Mouse (Mus musculus) forebrain, embryonic 15.5 days (tissue): Measurements from ENCODE around the gene Carm1. TPM values are rescaled to one million over a fixed set of nuclear protein-coding genes. Genes with fewer than 3 reads are reported as not detected.

Experiments
- ATAC-seq: fragments of 200-750 bp; cut with Nextera tagmentation; replicated peaks from 2 replicates; pipeline ENCODE4 v1.8.0; 2017; ENCODE audit warnings: mild to moderate bottlenecking, moderate TSS enrichment, moderate library complexity
- H3K27ac ChIP-seq: fragments of 300-500 bp; sonication (generic); replicated peaks from 2 replicates; pipeline ENCODE4 v1.5.1; 2015; ENCODE audit warnings: mild to moderate bottlenecking, inconsistent platforms
- H3K27me3 ChIP-seq: fragments of 300-500 bp; sonication (generic); 2 replicates; pipeline ENCODE4 v1.6.1; 2015; ENCODE audit warnings: inconsistent platforms
- H3K36me3 ChIP-seq: fragments of 300-500 bp; sonication (generic); 2 replicates; pipeline ENCODE4 v1.6.1; 2015; ENCODE audit warnings: mild to moderate bottlenecking, inconsistent platforms
- H3K4me1 ChIP-seq: fragments of 300-500 bp; sonication (generic); 2 replicates; pipeline ENCODE4 v1.6.1; 2015; ENCODE audit warnings: inconsistent platforms
- H3K4me2 ChIP-seq: fragments of 300-500 bp; sonication (generic); replicated peaks from 2 replicates; pipeline ENCODE4 v1.6.1; 2015; ENCODE audit warnings: mild to moderate bottlenecking, inconsistent platforms
- H3K4me3 ChIP-seq: fragments of 300-500 bp; sonication (generic); 2 replicates; pipeline ENCODE4 v1.5.1; 2015; ENCODE audit warnings: mild to moderate bottlenecking, inconsistent platforms
- H3K9ac ChIP-seq: fragments of 300-500 bp; sonication (generic); replicated peaks from 2 replicates; pipeline ENCODE4 v1.6.1; 2015; ENCODE audit warnings: mild to moderate bottlenecking, inconsistent platforms
- H3K9me3 ChIP-seq: fragments of 300-500 bp; sonication (generic); 2 replicates; pipeline ENCODE4 v1.6.1; 2016; ENCODE audit warnings: inconsistent platforms
- WGBS: fragments of 180-500 bp; shearing (Covaris S2); methylation state at CpG from one replicate; pipeline ENCODE4 v1.1.7; 2015; ENCODE audit warnings: mixed read lengths; 5-methylcytosine and 5-hydroxymethylcytosine counted together
- polyA plus RNA-seq: library from polyadenylated mRNA; unstranded; fragments of >200 nt; fragmentation: Nextera tagmentation; extraction: Ambion mirVana; gene quantifications from 2 replicates; pipeline ENCODE4 v1.2.1, GENCODE M21; 2015

Gene Carm1
- polyA plus RNA-seq, 1 experiment from 2014 or later, result 37.3 TPM

DNA sequence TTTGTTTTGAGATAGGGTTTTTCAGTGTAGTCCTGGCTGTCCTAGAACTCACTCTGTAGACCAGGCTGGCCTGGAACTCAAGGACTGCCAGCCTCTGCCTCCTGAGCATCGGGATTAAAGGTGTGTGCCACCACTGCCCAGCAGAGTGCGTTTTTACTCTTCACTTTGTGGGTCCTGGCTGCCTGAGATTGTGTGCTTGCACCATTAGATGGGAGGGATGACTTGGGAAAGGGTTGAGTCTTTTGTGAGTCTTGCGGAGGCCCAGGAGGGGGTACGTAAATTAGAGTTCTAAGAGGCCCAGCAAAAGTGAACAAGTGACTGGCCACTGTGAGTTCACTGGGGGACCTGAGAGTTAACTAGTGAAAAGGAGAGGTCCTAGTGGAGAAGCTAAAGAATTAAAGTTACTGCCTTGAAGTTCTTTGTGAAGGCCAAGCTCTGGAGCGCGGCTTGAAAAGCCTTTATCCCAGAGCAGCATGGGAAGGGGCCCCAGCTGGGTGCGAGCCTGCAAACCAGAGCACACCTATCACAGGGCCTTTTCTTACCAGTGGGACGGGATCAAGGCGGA is 1.3 kb upstream of the Carm1 start:
- peak; percentile 48 for ATAC-seq
- Histone ChIP-seq H3K4me1 (peaks cover 29% of the 10 kb centered on the region), H3K9ac (peak overlapping the region; percentile 56), H3K9me3 (no peaks in the 10 kb centered on the region), H3K27ac (peak overlapping the region; percentile 99), H3K4me3 (peak overlapping the region; percentile 78), H3K36me3 (no peaks in the 10 kb centered on the region), H3K27me3 (no peaks in the 10 kb centered on the region), H3K4me2 (peak overlapping the region; percentile 54)
- 2% methylated on average over 9 of the region's 9 CpGs for WGBS

DNA sequence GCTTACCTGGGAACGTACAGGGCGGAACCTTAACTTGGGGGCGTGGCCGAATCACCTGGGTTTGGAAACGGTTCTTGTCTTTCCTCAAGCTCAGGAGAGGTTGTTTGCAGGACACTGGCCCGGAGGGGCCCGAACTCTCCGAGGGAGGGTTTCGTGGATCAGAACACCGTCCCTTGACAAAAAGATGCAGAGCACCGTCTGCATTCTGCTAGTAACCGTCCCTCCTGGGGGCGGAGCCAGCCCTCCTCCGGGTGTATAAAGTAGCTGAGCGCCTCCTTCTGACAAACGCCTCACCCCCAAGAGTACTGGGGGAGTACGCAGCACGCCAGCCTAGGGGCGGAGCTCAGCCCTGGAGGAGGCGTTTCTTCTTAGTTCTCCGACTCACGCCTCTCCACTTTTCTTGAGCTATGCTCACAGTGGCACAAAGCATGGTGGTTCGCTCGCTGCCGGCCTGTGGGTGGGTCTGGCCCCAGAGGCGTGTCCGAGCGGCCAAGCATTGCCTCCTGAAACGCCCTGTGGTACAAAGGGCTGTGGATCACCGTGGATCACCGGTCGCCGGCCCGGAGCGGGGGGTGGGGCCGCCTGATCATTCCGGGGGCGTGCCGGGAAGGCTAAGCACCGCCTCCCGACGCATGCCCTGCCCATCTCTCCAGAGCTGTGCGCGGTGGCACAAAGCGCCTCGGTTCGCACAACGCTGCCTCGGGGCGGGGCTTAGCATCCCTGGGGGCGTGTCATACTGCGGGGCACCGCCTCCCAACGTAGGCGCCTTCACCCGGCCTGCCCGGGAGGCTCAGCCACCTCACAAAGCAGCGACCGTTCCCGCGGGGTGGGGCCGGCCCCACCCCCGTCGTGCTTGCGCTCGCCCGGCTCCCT is 542 bp upstream of the Carm1 start:
- peak; percentile 96 for ATAC-seq
- Histone ChIP-seq H3K4me1 (peaks cover 35% of the 10 kb centered on the region), H3K4me2 (peak overlapping the region; percentile 54), H3K36me3 (0 out of 2 replicates have a peak, but pooled peaks cover 3% of the 10 kb centered on the region), H3K9ac (peak overlapping the region; percentile 56), H3K27me3 (no peaks in the 10 kb centered on the region), H3K9me3 (no peaks in the 10 kb centered on the region), H3K27ac (peak overlapping the region; percentile 99), H3K4me3 (peak overlapping the region; percentile 78)
- under 1% methylated on average over 67 of the region's 67 CpGs for WGBS

- 0 out of 2 replicates have a peak, but pooled peaks cover 4% of the 10 kb centered on the region for H3K36me3 ChIP-seq
- H3K4me1 ChIP-seq, result peaks cover 38% of the 10 kb centered on the region
- H3K27me3 ChIP-seq, result no peaks in the 10 kb centered on the region
- H3K4me3 ChIP-seq, result peak overlapping the region; percentile 78
- peak overlapping the region; percentile 96 for H3K9ac ChIP-seq
- H3K27ac ChIP-seq, result peak overlapping the region; percentile 99
- no peaks in the 10 kb centered on the region for H3K9me3 ChIP-seq
- under 1% methylated on average over 49 of the region's 66 CpGs for WGBS
- H3K4me2 ChIP-seq, result peak overlapping the region; percentile 83
- peak; percentile 17 for ATAC-seq
Observed at GRCm38 (mm10) chr9:21547075-21547941, 614 bp downstream of the Carm1 start.

DNA sequence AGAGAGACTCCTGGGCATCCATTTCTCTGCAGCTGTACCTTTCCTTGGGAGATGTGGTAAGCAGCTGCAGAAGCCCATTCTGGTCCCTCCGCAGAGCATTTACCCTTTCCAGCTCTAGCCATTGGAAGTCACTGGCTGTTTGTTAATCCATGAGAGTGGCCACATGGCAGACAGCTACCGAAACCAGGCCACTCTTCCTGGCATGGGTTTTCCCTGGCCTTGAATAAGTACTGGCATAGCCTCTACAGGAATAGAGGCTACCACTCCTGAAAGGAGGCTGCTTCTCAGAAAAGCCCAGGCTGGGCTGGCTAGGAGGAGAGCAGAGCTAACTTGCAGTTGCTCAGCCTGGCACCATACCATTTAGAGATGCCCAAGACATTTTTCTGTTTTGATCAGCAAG is 4.4 kb downstream of the Carm1 start:
- no peak overlapping the region for H3K4me3 ChIP-seq
- no peak overlapping the region for H3K9ac ChIP-seq
- no peak overlapping the region for H3K27ac ChIP-seq
- 0 out of 2 replicates have a peak, but pooled peaks cover 9% of the 10 kb centered on the region for H3K36me3 ChIP-seq
- H3K4me1 ChIP-seq, result peaks cover 29% of the 10 kb centered on the region
- no peak for ATAC-seq
- no peaks in the 10 kb centered on the region for H3K27me3 ChIP-seq
- H3K4me2 ChIP-seq, result no peak overlapping the region
- H3K9me3 ChIP-seq, result no peaks in the 10 kb centered on the region
- 98% methylated on average over 2 of the region's 2 CpGs for WGBS

- H3K4me3 ChIP-seq, result no peak overlapping the region
- H3K9ac ChIP-seq, result no peak overlapping the region
- no peak for ATAC-seq
- 96% methylated on average over 6 of the region's 6 CpGs for WGBS
- H3K27me3 ChIP-seq, result no peaks in the 10 kb centered on the region
- no peak overlapping the region for H3K4me2 ChIP-seq
- H3K4me1 ChIP-seq, result peaks cover 19% of the 10 kb centered on the region
- no peaks in the 10 kb centered on the region for H3K9me3 ChIP-seq
- no peak overlapping the region for H3K27ac ChIP-seq
- H3K36me3 ChIP-seq, result 0 out of 2 replicates have a peak, but pooled peaks cover 9% of the 10 kb centered on the region
Observed at GRCm38 (mm10) chr9:21553607-21554273, 7.0 kb downstream of the Carm1 start.

DNA sequence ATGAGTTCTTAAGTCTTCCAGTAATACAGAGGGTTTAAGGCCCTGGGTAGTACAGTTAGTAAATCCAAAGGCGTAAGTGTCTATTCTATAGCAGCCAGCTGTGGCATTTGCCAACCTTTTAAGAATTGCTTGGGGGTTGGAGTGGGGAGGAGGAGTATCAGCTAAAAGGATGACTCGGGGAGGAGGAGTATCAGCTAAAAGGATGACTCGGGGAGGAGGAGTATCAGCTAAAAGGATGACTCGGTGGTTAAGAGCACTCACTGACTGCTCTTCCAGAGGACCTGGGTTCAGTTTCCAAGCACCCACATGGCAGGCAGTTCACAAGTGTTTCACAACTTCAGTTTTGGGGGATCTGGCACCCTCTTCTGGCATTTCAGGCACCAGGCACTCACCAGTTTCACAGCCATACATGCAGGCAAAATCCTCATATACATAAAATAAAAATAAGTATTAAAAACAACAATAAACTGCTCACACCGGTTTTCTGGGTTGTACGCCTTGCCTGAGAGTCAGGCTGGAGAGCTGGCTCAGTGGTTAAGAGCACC is 8.6 kb downstream of the Carm1 start:
- WGBS, result 89% methylated on average over 6 of the region's 6 CpGs
- Histone ChIP-seq H3K27me3 (no peaks in the 10 kb centered on the region), H3K4me3 (no peak overlapping the region), H3K9ac (no peak overlapping the region), H3K27ac (no peak overlapping the region), H3K4me2 (no peak overlapping the region), H3K9me3 (no peaks in the 10 kb centered on the region), H3K4me1 (0 out of 2 replicates have a peak, but pooled peaks cover 10% of the 10 kb centered on the region), H3K36me3 (0 out of 2 replicates have a peak, but pooled peaks cover 9% of the 10 kb centered on the region)
- no peak for ATAC-seq

GRCm38 (mm10) chr9:21556996-21557395 is 10.3 kb downstream of the Carm1 start:
- 93% methylated on average over 2 of the region's 2 CpGs for WGBS
- Histone ChIP-seq H3K27me3 (no peaks in the 10 kb centered on the region), H3K4me2 (no peak overlapping the region), H3K36me3 (0 out of 2 replicates have a peak, but pooled peaks cover 5% of the 10 kb centered on the region), H3K4me3 (no peak overlapping the region), H3K27ac (no peak overlapping the region), H3K4me1 (no peaks in the 10 kb centered on the region), H3K9ac (no peak overlapping the region), H3K9me3 (no peaks in the 10 kb centered on the region)
- no peak for ATAC-seq

DNA sequence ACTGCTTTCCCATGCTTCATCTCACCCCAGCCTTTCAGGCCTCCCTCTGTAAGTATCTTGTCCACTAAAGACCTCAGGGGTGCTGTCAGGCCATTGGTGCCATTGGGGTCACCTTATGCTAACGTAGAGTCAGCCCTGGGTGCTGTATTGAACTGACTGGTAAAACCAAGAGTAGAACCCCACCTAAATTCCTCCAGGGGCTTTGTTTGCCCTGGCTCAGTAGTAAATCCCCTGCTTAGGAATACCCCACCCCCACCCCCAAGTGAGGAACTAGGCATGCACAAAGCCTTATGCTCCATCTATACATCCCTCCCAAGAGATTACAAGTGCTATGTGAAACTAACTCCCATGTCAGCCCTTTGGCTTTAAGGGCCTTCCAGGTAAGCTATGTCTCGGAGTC is 10.9 kb downstream of the Carm1 start:
- Histone ChIP-seq H3K27me3 (no peaks in the 10 kb centered on the region), H3K4me1 (no peaks in the 10 kb centered on the region), H3K4me2 (no peak overlapping the region), H3K9ac (no peak overlapping the region), H3K4me3 (no peak overlapping the region), H3K27ac (no peak overlapping the region), H3K36me3 (peaks cover 7% of the 10 kb centered on the region; the same call in 1 of the 2 replicates), H3K9me3 (no peaks in the 10 kb centered on the region)
- ATAC-seq, result no peak
- 94% methylated on average over 2 of the region's 2 CpGs for WGBS

DNA sequence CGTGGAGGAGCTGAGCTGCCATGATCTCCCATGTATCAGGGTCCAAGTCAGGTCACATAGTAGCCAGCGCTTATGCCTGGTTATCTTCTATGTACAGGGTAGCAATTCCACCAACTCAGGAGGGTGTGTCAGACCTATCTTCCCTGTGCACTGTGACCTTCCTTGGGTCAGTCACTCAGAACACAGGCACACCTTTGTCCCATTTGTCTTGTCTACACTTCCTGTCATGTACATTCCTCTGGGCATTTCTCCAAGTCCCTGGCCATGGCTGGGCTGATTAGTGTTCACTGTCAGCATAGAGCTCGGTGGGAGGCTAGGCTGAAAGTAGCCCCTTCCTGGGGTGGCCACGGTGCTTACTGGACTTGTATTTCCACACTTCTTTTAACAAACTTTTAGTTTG is 11.7 kb downstream of the Carm1 start:
- H3K27ac ChIP-seq, result no peak overlapping the region
- H3K36me3 ChIP-seq, result peaks cover 6% of the 10 kb centered on the region; the same call in 1 of the 2 replicates
- H3K4me2 ChIP-seq, result no peak overlapping the region
- no peak overlapping the region for H3K4me3 ChIP-seq
- H3K9me3 ChIP-seq, result no peaks in the 10 kb centered on the region
- no peak for ATAC-seq
- WGBS, result 82% methylated on average over 4 of the region's 4 CpGs
- H3K9ac ChIP-seq, result no peak overlapping the region
- H3K4me1 ChIP-seq, result no peaks in the 10 kb centered on the region
- H3K27me3 ChIP-seq, result no peaks in the 10 kb centered on the region

DNA sequence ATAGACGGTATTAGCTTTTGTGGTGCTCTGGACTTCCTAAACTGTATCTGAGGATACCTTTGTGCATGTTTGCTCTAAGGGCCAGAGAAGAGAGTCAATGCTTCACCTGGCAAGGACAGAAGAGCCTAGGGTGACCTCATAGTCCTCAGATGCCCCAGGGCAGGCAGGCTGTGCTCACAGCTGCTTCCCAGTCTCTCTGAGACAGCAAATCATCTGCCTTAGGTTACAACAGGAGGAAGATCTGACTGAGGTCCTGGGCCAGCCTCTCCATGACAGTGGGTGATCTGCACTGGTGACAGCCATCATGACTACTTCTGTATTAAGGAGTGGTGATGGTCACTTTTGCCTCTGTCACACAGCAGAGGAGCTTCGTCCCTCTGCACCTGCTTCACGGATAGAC is 12.5 kb downstream of the Carm1 start:
- WGBS, result 94% methylated on average over 3 of the region's 3 CpGs
- no peaks in the 10 kb centered on the region for H3K4me1 ChIP-seq
- no peak overlapping the region for H3K4me3 ChIP-seq
- H3K9ac ChIP-seq, result no peak overlapping the region
- no peaks in the 10 kb centered on the region for H3K9me3 ChIP-seq
- H3K27ac ChIP-seq, result no peak overlapping the region
- peaks cover 6% of the 10 kb centered on the region; the same call in 1 of the 2 replicates for H3K36me3 ChIP-seq
- no peak for ATAC-seq
- H3K4me2 ChIP-seq, result no peak overlapping the region
- no peaks in the 10 kb centered on the region for H3K27me3 ChIP-seq

- Histone ChIP-seq H3K27ac (no peak overlapping the region), H3K4me1 (no peaks in the 10 kb centered on the region), H3K36me3 (peaks cover 8% of the 10 kb centered on the region), H3K27me3 (no peaks in the 10 kb centered on the region), H3K9me3 (no peaks in the 10 kb centered on the region), H3K9ac (no peak overlapping the region), H3K4me2 (no peak overlapping the region), H3K4me3 (no peak overlapping the region)
- no peak for ATAC-seq
- 88% methylated on average over 1 of the region's 1 CpGs for WGBS
Observed at GRCm38 (mm10) chr9:21564420-21564819, 17.7 kb downstream of the Carm1 start.
